In genomic region chr6:135418223-135418824, GRCm38 (mm10) we compare ENCODE assay signal across 18 mouse cellular contexts. TPM values are rescaled to one million over a fixed set of nuclear protein-coding genes. Genes with fewer than 3 reads are reported as not detected.
DNase-seq lines count a peak whose midpoint lies in the region; ATAC-seq lines count a peak whose summit lies in the region.
"Had no signal": no experiment of that assay in that cellular context is flagged by ENCODE, and none has a peak within 500 bp of the region (broad histone marks: within the 10 kb centered on the region; RNA-seq: fewer than 3 reads in every experiment).

No protein-coding gene starts in this region.

- H3K4me3 ChIP-seq in kidney, embryonic 16.5 days (ENCODE audit: low read length) = no peak overlapping the region
- H3K4me3 ChIP-seq: heart, embryonic 15.5 days; hindbrain, embryonic 10.5 days; layer of hippocampus, adult 2 months; midbrain, embryonic 10.5 days; neural tube, embryonic 13.5 days had no signal

- no peak overlapping the region for H3K9ac ChIP-seq in kidney, embryonic 16.5 days (replicated peaks; ENCODE audit: low read length)
- H3K9ac ChIP-seq: heart, embryonic 15.5 days; neural tube, embryonic 13.5 days had no signal

- no peak overlapping the region for H3K27ac ChIP-seq in kidney, embryonic 16.5 days (ENCODE audit: low read length)
- H3K27ac ChIP-seq: heart, embryonic 15.5 days; hindbrain, embryonic 10.5 days; hindbrain, postnatal 0 days; layer of hippocampus, adult 2 months; midbrain, embryonic 10.5 days; neural tube, embryonic 13.5 days had no signal

- WGBS in kidney, embryonic 16.5 days = 77% methylated on average over 8 of the region's 8 CpGs

- no peaks in the 10 kb centered on the region for H3K27me3 ChIP-seq in kidney, embryonic 16.5 days (ENCODE audit: insufficient read depth, low read length)
- H3K27me3 ChIP-seq: heart, embryonic 15.5 days; neural tube, embryonic 13.5 days had no signal

- H3K4me2 ChIP-seq in kidney, embryonic 16.5 days (replicated peaks; ENCODE audit: low read depth, low read length) = no peak overlapping the region
- H3K4me2 ChIP-seq: heart, embryonic 15.5 days; liver, embryonic 11.5 days; neural tube, embryonic 13.5 days had no signal

- no peaks in the 10 kb centered on the region for H3K4me1 ChIP-seq in kidney, embryonic 16.5 days (ENCODE audit: insufficient read depth, low read length)
- H3K4me1 ChIP-seq: heart, embryonic 15.5 days; hindbrain, embryonic 10.5 days; midbrain, embryonic 10.5 days; neural tube, embryonic 13.5 days had no signal

- intact Hi-C loops in heart, postnatal 36 days (cut with DNase I) = no loop called here

- no peaks in the 10 kb centered on the region; the same call in 1 of the 2 replicates for H3K9me3 ChIP-seq in kidney, embryonic 16.5 days (ENCODE audit: low read length)
- H3K9me3 ChIP-seq: hindbrain, embryonic 10.5 days; midbrain, embryonic 10.5 days; neural tube, embryonic 13.5 days had no signal

- peak; percentile 33 for DNase-seq in 3T3-L1 (ENCODE audit: low read depth, low spot score)
- DNase-seq in T-cell, adult 2 months (ENCODE audit: low spot score) = peak; percentile 71
- peak; percentile 27 to 29 for DNase-seq in thymus, postnatal 10 days (ENCODE audit: low spot score in 2 of 2)
- DNase-seq in heart, postnatal 36 days = no peak
- no peak for DNase-seq in urinary bladder, postnatal 36 days (ENCODE audit: low spot score in 2 of 2)
- no peak for DNase-seq in testis, postnatal 10 days (ENCODE audit: low spot score)
- DNase-seq: adrenal gland, postnatal 10 days; gastrocnemius, postnatal 10 days; kidney, adult 18-20 months had no signal

- no peaks in the 10 kb centered on the region for H3K36me3 ChIP-seq in kidney, embryonic 16.5 days (ENCODE audit: insufficient read depth, low read length)
- H3K36me3 ChIP-seq: heart, embryonic 15.5 days; hindbrain, embryonic 10.5 days; midbrain, embryonic 10.5 days; neural tube, embryonic 13.5 days had no signal

- peak; percentile 32; the same call in 1 of the 2 replicates for ATAC-seq in megakaryocyte, adult 5-6 weeks (ENCODE audit: poor library complexity, severe bottlenecking)
- no peak for ATAC-seq in kidney, embryonic 16.5 days (ENCODE audit: low FRiP score, low TSS enrichment)

RNA-seq across cellular contexts. Expression of gene Emp1, which starts 56.0 kb away (rescaled TPM):
- 0.80 and 0.83 TPM in 2 replicates for total RNA-seq in megakaryocyte, adult 5-6 weeks (2015)
- total RNA-seq in megakaryocyte, adult 5-6 weeks (2017) = 2.2 and 3.0 TPM in 2 replicates
- total RNA-seq in heart, postnatal 36 days (2021) = 10 to 100 TPM; 46.9 to 53.3 TPM
- 56.3 and 67.2 TPM in 2 replicates for polyA plus RNA-seq in kidney, embryonic 16.5 days (2015; fragmentation: Nextera tagmentation; extraction: Ambion mirVana)

Comparison
In these comparisons a context has a peak if more than half of its experiments do, and no peak if none do; other contexts are left out.
1. DNase-seq: peak in 3T3-L1 (single experiment), T-cell, adult 2 months (single experiment) and thymus, postnatal 10 days (2 of 2); none in heart, postnatal 36 days (0 of 2), urinary bladder, postnatal 36 days (0 of 2) and testis, postnatal 10 days (single experiment).
2. RNA of gene Emp1, which starts 56.0 kb away (total RNA-seq): 46.9 to 53.3 TPM in heart, postnatal 36 days; 0.80 to 3.0 TPM in megakaryocyte, adult 5-6 weeks; every median in the first group is over 10 times any median in the second.